Mouse (Mus musculus) ovary, postnatal 10 days (tissue): ENCODE measurements around the gene Rfc5.
"Not testable (repeated sequence)": the region's sequence is repeated elsewhere in the genome, so short reads cannot be mapped to it uniquely, and the experiment has no call there.

Experiments
- DNase-seq: peaks from one replicate; pipeline ENCODE4 v3.0.0; 2022; ENCODE audit warnings: low spot score

Rfc5 gene

DNA sequence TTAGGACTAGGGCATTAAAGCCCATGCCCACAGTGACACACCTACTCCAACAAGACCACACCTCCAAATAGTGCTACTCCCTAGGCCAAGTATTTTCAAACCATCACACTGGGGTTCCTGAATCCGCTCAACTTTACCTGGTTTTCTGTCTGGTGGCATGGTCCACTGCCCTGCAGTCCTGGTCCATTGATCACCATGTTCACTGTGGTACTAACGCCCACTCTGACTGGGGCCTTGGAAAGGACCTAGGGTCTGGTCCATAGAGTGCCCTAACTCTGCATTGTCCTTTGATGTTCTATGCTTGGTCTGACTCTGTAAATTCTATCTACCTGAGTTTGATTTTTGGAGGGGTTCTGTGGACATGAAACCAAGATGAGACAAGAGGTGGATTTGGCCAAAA, 41.0 kb downstream of the Rfc5 start:
- no peak for DNase-seq

DNA sequence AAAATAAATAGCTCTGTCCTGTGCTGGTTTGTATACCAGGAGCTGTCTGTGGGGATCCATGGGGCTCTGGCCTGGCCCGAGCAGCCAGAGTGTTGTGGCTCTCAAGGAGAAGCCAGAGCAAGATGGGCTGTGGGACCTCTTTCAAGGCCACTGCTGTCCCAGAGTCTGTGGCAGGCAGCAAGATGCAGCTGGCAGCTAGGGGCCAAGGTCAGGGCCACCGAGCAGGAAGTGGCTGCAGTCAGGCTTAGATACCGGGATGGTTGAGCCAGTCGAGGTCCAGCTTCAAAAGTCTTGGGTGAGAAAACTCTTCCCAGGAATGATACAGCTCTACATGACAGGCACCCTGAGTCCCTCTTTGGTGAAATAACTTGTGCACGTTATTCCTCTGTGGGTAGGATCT, 41.8 kb downstream of the Rfc5 start:
- no peak for DNase-seq

DNA sequence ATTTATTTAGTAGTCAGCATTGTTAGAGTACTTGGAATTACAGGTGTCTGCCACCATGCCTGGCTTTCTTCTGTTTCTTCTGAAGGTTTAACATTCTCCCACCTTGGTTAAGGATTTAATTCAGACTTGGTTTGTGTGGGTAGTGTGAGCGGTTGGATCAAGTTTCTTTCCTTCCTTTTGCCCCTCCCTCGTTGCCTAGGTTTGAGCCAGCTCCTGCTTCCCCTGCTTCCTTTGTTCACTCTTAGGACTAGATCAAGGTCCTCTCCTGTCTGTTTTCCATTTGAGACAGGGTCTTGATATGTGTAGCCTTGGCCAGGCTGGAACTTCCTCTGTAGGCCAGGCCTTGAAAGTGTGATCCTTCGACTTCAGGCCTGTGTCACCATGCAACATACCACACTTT, 42.6 kb downstream of the Rfc5 start:
- DNase-seq = no peak

DNA sequence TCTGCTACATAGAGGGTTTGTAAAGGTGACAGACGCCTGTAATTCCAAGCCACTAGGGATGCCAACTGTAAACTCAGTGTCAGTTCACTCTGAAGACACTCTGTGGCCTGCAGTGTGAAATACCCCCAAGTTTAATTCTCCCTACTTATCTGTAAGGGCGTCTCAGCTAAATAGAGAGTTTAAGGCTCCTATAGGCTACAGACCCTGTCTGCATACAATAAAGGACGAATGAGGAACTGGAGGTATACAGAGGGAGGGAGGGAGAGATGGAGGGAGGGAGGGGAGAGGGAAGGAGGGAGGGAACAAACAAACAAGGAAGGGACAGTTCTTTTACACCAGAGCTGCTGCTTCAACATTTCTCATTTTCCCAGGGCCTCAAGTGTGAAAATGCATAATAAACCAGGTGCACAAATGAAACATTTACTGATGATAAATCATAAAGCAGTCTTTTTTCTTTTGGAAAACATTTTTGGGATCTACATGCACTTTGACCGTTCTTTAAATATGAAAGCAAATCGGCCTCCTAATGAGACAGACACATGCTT, 43.3 kb downstream of the Rfc5 start:
- no peak for DNase-seq

DNA sequence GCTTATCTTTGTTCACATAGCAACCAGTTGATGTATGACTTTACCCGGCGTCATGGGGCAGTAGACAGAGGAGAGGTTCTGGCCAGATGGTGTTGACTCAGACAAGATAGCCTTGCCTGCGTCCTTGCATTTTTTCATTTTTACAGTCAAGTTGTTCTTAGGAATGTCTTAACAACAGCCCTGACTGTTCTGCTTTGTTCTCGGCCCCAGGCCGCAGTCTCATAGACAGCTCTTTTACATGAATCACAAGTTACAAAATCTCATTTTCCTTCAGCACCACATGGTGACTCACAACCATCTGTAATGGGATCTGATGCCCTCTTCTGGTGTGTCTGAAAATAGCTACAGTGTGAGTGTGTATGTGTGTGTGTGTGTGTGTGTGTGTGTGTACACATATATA, 44.4 kb downstream of the Rfc5 start:
- not testable (repeated sequence) for DNase-seq

DNA sequence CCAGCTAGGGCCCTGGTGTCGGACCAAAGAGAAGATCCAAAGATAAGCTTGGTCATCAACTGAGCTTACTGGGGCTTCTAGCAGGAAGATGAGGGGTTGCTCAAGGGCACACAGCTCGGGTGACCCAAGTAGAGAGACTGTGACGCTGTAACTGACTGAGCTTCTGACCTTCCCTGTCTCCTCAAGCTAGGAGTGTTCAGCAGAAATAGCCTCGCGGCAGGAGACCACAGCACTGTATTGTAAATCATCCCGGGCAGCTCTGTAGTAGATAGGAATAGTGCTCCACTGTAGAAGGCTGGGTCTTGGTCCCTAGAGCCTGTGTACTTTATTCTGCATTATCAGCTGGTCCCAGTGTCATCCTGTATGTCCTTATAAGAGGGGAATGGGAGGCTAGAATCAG, 47.0 kb downstream of the Rfc5 start:
- no peak for DNase-seq

DNA sequence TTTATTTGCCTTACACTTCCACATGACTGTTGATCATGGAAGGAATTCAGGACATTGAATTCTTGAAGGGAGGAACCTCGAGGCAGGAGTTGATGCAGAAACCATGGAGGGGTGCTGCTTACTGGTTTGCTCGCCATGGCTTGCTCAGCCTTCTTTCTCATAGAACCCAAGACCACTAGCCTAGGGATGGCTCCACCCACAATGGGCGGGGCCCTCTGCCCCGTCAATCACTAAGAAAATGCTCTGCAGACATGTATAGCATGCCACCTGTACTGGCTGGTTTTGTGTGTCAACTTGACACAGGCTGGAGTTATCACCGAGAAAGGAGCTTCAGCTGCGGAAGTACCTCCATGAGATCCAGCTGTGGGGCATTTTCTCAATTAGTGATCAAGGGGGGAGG, 48.8 kb downstream of the Rfc5 start:
- DNase-seq = no peak

DNA sequence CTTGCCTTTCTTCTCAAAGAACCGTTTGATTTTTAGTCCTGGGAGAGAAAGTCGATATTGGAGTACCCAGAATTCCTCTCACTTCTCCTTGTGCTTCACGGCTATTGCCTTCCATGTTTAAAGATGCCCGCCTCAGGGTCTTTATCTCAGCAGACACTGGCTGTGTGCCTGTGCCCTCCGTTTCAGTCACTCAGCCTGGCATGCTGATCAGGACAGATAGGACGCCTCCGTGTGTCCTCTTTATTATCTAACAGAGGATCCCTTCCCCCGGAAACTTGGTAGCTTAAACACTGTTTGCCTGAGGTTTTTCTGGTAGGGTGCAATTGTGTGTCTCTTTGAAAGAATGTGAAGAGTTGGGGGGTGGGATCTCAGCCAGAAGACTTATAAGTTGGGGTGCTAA, 50.3 kb downstream of the Rfc5 start:
- no peak for DNase-seq

DNA sequence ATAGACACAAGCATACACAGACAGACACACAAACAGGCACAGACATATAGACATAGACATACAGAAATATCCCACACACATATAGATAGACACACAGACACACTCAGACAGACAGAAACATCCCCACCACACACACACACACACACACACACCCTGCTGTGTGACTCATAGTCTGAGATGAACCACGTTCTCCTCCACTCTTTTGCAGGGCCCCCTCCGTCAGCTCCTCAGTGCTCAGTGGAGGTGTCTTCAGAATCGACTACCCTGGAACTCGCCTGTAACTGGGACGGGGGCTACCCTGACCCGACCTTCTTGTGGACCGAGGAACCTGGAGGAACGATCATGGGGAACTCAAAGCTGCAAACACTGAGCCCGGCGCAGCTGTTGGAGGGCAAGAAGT, 50.8 kb downstream of the Rfc5 start:
- DNase-seq = no peak

DNA sequence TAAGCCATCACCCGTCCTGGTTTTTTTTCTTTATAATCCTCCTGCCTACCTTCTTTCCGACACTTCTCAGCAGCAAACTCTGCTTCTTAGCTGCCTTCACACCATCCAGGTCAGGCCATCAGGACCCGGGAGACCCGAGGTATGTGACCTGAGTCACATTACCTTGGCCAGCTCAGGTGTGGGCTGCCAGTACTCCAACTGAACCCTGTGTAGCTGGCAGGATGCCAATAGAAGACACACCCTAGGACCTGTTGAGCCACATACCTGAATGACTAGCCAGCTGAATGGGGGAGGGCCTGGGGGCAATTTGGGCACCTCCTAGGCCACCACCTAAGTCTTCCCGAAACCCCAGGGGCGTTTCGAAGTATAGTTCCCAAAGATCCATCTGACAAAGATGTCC, 58.4 kb downstream of the Rfc5 start:
- no peak for DNase-seq
